Mouse (Mus musculus) CH12.LX (cell line): ENCODE data around the gene Fermt2. TPM values are rescaled to one million over a fixed set of nuclear protein-coding genes. Genes with fewer than 3 reads are reported as not detected.

ENCODE experiments used
- DNase-seq: peaks from one replicate; pipeline ENCODE4 v3.0.0-alpha.2; 2013; ENCODE audit errors: extremely low read depth
- H3K27ac ChIP-seq: 2 replicates; pipeline ENCODE4 v1.5.1; 2012; ENCODE audit warnings: low read depth, mild to moderate bottlenecking, control low read depth, moderate library complexity; ENCODE audit not compliant: insufficient read depth
- H3K27me3 ChIP-seq: replicated peaks from 2 replicates; pipeline ENCODE3; 2012; ENCODE audit warnings: inconsistent platforms
- H3K36me3 ChIP-seq, 2 experiments: replicated peaks in 1 of 2; 2 replicates each; pipeline versions ENCODE3 to v1.6.1; 2012; ENCODE audit warnings: inconsistent platforms in 1 of 2, low read length in 1 of 2, mild to moderate bottlenecking in 1 of 2, mixed read lengths in 1 of 2, moderate library complexity in 1 of 2; ENCODE audit not compliant: control insufficient read depth in 1 of 2, insufficient read depth in 1 of 2
- H3K4me1 ChIP-seq, 2 experiments: 2 replicates each; pipeline ENCODE4 v1.6.1; 2012; ENCODE audit warnings: inconsistent platforms in 1 of 2, moderate library complexity in 1 of 2; ENCODE audit not compliant: insufficient read depth in 2 of 2, control insufficient read depth in 1 of 2
- H3K4me2 ChIP-seq: 2 replicates; pipeline ENCODE4 v1.6.1; 2012; ENCODE audit warnings: low read depth, mild to moderate bottlenecking, control low read depth; ENCODE audit not compliant: poor library complexity, insufficient read depth, severe bottlenecking
- H3K4me3 ChIP-seq, 3 experiments: fragments of 150-350 bp in 1 of 3; sonication (generic) in 1 of 3; replicated peaks in 1 of 3; 2 replicates each; pipeline versions ENCODE3 to v1.5.1; 2011 to 2012; ENCODE audit warnings: low read depth in 2 of 3, low read length in 2 of 3, mild to moderate bottlenecking in 2 of 3, moderate library complexity in 2 of 3, control low read depth in 1 of 3, improper control_type of control experiment in 1 of 3, inconsistent platforms in 1 of 3, mixed read lengths in 1 of 3; ENCODE audit not compliant: poor library complexity in 1 of 3
- H3K79me2 ChIP-seq: replicated peaks from 2 replicates; pipeline ENCODE4 v1.6.1; 2012; ENCODE audit warnings: mild to moderate bottlenecking, moderate library complexity; ENCODE audit not compliant: control insufficient read depth, poor library complexity, insufficient read depth, severe bottlenecking; ENCODE audit errors: extremely low read depth
- H3K9ac ChIP-seq: 2 replicates; pipeline ENCODE4 v1.6.1; 2012; ENCODE audit warnings: low read depth, mild to moderate bottlenecking, control low read depth, moderate library complexity; ENCODE audit not compliant: insufficient read depth
- H3K9me3 ChIP-seq: replicated peaks from 2 replicates; pipeline ENCODE3; 2012; ENCODE audit warnings: low read length, inconsistent platforms, mixed read lengths
- BHLHE40 ChIP-seq: IDR thresholded peaks from 2 replicates; pipeline ENCODE4 v1.6.1; 2011; ENCODE audit warnings: mild to moderate bottlenecking, low read depth, low read length, improper control_type of control experiment
- CHD2 ChIP-seq: IDR thresholded peaks from 2 replicates; pipeline ENCODE4 v1.6.1; 2011; ENCODE audit warnings: low read length, improper control_type of control experiment
- E2F4 ChIP-seq: IDR thresholded peaks from 2 replicates; pipeline ENCODE4 v1.6.1; 2011; ENCODE audit warnings: low read depth, low read length, improper control_type of control experiment; ENCODE audit not compliant: insufficient replicate concordance
- ELF1 ChIP-seq: IDR thresholded peaks from 2 replicates; pipeline ENCODE4 v1.6.1; 2014; ENCODE audit warnings: low read depth, mild to moderate bottlenecking, inconsistent platforms, low read length, improper control_type of control experiment
- HCFC1 ChIP-seq: IDR thresholded peaks from 2 replicates; pipeline ENCODE4 v1.6.1; 2012; ENCODE audit warnings: low read depth, mild to moderate bottlenecking, inconsistent platforms, low read length, improper control_type of control experiment
- JUN ChIP-seq: IDR thresholded peaks from 2 replicates; pipeline ENCODE4 v1.6.1; 2011; ENCODE audit warnings: low read depth, mild to moderate bottlenecking, low read length, improper control_type of control experiment, moderate library complexity; ENCODE audit not compliant: insufficient read depth
- KAT2A ChIP-seq: IDR thresholded peaks from 2 replicates; pipeline ENCODE4 v1.6.1; 2012; ENCODE audit warnings: low read length, improper control_type of control experiment, inconsistent platforms; ENCODE audit not compliant: insufficient replicate concordance
- MAFK ChIP-seq: IDR thresholded peaks from 2 replicates; pipeline ENCODE4 v1.6.1; 2011; ENCODE audit warnings: low read length, improper control_type of control experiment; ENCODE audit not compliant: insufficient replicate concordance
- MAZ ChIP-seq: IDR thresholded peaks from 2 replicates; pipeline ENCODE4 v1.6.1; 2012; ENCODE audit warnings: low read depth, mild to moderate bottlenecking, inconsistent platforms, low read length, improper control_type of control experiment, moderate library complexity
- MEF2A ChIP-seq: IDR thresholded peaks from 2 replicates; pipeline ENCODE4 v1.6.1; 2014; ENCODE audit warnings: low read depth, mild to moderate bottlenecking, inconsistent platforms, low read length, improper control_type of control experiment, borderline replicate concordance
- MXI1 ChIP-seq: IDR thresholded peaks from 2 replicates; pipeline ENCODE4 v1.6.1; 2011; ENCODE audit warnings: mild to moderate bottlenecking, low read depth, low read length, improper control_type of control experiment
- PAX5 ChIP-seq: IDR thresholded peaks from 2 replicates; pipeline ENCODE4 v1.6.1; 2012; ENCODE audit warnings: low read length, inconsistent platforms, mixed read lengths
- POLR2AphosphoS2 ChIP-seq: IDR thresholded peaks from 2 replicates; pipeline ENCODE4 v1.6.1; 2011; ENCODE audit warnings: low read depth, low read length, improper control_type of control experiment
- RCOR1 ChIP-seq: conservative IDR thresholded peaks from 2 replicates; pipeline ENCODE4 v1.6.1; 2012; ENCODE audit warnings: low read depth, mild to moderate bottlenecking, inconsistent platforms, low read length, improper control_type of control experiment
- SIN3A ChIP-seq: IDR thresholded peaks from 2 replicates; pipeline ENCODE4 v1.6.1; 2012; ENCODE audit warnings: low read length, improper control_type of control experiment, inconsistent platforms
- TBP ChIP-seq: conservative IDR thresholded peaks from 2 replicates; pipeline ENCODE4 v1.6.1; 2011; ENCODE audit warnings: low read depth, low read length, improper control_type of control experiment
- TCF12 ChIP-seq: IDR thresholded peaks from 2 replicates; pipeline ENCODE4 v1.6.1; 2014; ENCODE audit warnings: low read depth, mild to moderate bottlenecking, inconsistent platforms, low read length, improper control_type of control experiment
- UBTF ChIP-seq: IDR thresholded peaks from 2 replicates; pipeline ENCODE4 v1.6.1; 2012; ENCODE audit warnings: low read depth, mild to moderate bottlenecking, inconsistent platforms, low read length, improper control_type of control experiment, moderate library complexity
- ZC3H11A ChIP-seq: IDR thresholded peaks from 2 replicates; pipeline ENCODE4 v1.6.1; 2012; ENCODE audit warnings: low read depth, mild to moderate bottlenecking, inconsistent platforms, low read length, improper control_type of control experiment
- ZKSCAN1 ChIP-seq: IDR thresholded peaks from 2 replicates; pipeline ENCODE4 v1.6.1; 2012; ENCODE audit warnings: low read depth, inconsistent platforms, low read length, improper control_type of control experiment, borderline replicate concordance
- ZNF384 ChIP-seq: IDR thresholded peaks from 2 replicates; pipeline ENCODE4 v1.6.1; 2012; ENCODE audit warnings: low read depth, low read length, improper control_type of control experiment, inconsistent platforms
- dilution Hi-C: fragments of 300-500 bp; cut with MboI; formaldehyde crosslinking; loops from 2 replicates; pipeline ENCODE4 v1.14.3; 2020; ENCODE audit warnings: low sequenced_read_pairs; ENCODE audit not compliant: extremely low pct_unique_long_range_greater_than_20kb, extremely low pct_ligation_motif_present
- in situ Hi-C: fragments of 300-500 bp; cut with MboI; formaldehyde crosslinking; loops from 3 replicates; pipeline ENCODE4 v1.14.3; 2019; ENCODE audit warnings: low sequenced_read_pairs, low pct_ligation_motif_present, low pct_unique_long_range_greater_than_20kb, mixed read lengths
- polyA plus RNA-seq: library from polyadenylated mRNA; unstranded; fragments of >175 nt; gene quantifications from 2 replicates; pipeline ENCODE4 v1.2.1, GENCODE M21; 2012; ENCODE audit warnings: low read depth; ENCODE audit not compliant: insufficient read length
- total RNA-seq, 2 experiments: library from RNA; depleted of rRNA; stranded (reverse); fragments of 300-350 nt in 1 of 2; fragments of >200 nt in 1 of 2; gene quantifications; 2 replicates each; pipeline ENCODE4 v1.2.3; 2012 to 2014

The Fermt2 gene
- total and polyA plus RNA-seq, 3 experiments: 0.41 TPM; not detected in 2

DNA sequence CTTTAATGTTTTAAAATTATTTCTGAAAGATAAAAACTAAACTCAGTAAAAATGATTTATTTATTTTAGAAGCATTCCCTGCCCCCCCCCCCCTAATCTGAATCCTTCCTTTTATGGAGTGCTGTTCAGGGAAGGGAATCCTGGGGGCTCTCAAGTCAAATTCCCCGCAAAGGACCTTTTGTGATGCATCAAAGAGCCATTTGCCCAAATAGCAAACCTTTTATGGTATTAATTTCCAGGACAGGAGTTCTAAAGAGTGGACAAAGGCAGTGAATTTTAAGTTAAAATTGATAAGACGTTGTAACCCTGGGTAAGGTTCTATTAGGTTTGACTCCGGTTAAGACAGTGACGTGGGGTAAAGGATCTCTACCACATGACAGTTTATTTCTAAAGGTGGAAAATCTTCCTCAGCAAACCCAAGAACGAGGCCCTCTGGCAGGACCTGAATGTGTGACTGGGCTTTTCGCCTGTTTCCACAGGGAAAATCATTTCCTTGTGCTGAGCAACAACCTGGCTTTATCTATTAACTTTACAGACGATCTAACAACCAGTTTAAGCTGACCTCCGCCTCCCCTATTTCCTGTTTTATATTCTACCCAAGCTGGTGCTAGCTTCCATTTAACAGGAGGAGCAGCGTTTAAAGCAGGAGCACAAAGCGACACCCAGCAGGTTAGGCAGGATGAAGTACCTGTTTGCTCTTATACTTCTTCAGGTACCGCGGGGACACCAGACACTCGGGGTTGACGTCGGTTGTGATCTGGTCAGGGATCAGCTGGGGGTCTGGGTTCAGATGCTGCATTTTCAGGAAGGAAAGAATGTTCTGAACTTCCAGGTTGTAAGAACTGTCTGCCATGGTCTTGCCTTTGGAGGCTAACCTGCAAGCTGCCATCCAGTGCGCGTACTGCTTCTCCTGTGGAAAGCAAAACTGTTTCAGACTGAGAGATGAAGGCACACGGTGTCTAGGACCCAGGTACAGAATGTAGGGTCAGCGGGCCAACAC is 65.6 kb downstream of the Fermt2 start:
- H3K9ac ChIP-seq: no peak overlapping the region
- H3K4me1 ChIP-seq: no peaks in the 10 kb centered on the region
- H3K9me3 ChIP-seq: peaks cover 1% of the 10 kb centered on the region
- H3K4me3 ChIP-seq: no peak overlapping the region
- H3K79me2 ChIP-seq: no peaks in the 10 kb centered on the region
- no peak overlapping the region for H3K4me2 ChIP-seq
- dilution Hi-C loops (no loop called here), in situ Hi-C loops (no loop called here)
- no peaks in the 10 kb centered on the region for H3K36me3 ChIP-seq
- H3K27ac ChIP-seq: no peak overlapping the region
- TF ChIP-seq ELF1 (no peak), E2F4 (no peak), POLR2AphosphoS2 (no peak), JUN (no peak), RCOR1 (no peak), MEF2A (no peak), BHLHE40 (no peak), SIN3A (no peak), ZNF384 (no peak), MXI1 (no peak)
- no peak for DNase-seq
- no peaks in the 10 kb centered on the region for H3K27me3 ChIP-seq

DNA sequence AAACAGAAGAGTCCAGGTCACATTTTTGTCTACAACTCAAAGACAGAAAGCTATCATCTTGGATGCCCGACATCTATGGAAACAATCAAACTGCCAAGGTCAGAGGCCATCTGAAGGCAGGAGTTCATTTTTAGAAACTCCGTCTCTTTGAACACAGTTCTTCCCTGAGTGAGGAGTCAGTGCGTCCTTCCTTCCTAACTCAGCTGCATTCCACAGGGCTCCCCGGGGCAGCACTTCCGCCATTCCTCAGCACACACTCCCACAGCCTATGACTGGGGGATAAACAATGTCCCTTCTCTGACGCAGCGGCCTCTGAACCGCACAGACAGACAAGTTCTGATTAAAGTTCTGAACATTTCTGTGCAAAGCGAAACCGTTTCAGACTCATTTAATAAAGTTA is 66.3 kb downstream of the Fermt2 start:
- Histone ChIP-seq H3K27me3 (no peaks in the 10 kb centered on the region), H3K27ac (no peak overlapping the region)
- dilution Hi-C loops: no loop called here

More for the DNA sequence above, 66.3 kb downstream of the Fermt2 start:
- TF ChIP-seq PAX5: no peak
- no peak for TF ChIP-seq BHLHE40
- TF ChIP-seq MAZ: no peak
- TF ChIP-seq JUN: no peak
- no peak for TF ChIP-seq KAT2A
- TF ChIP-seq CHD2: no peak
- no peak for TF ChIP-seq HCFC1
- TF ChIP-seq TCF12: no peak
- TF ChIP-seq ZC3H11A: no peak
- no peak for TF ChIP-seq TBP
- TF ChIP-seq ZNF384: no peak
- no peak for TF ChIP-seq UBTF
- TF ChIP-seq ZKSCAN1: no peak
- no peak for TF ChIP-seq MAFK
- TF ChIP-seq SIN3A: no peak
- TF ChIP-seq, all 38 proteins: peak for 0
- no peaks in the 10 kb centered on the region for H3K36me3 ChIP-seq
- H3K4me1 ChIP-seq: no peaks in the 10 kb centered on the region
- H3K9me3 ChIP-seq: no peaks in the 10 kb centered on the region
- H3K9ac ChIP-seq: no peak overlapping the region
- H3K4me3 ChIP-seq: no peak overlapping the region
- H3K79me2 ChIP-seq: no peaks in the 10 kb centered on the region
- in situ Hi-C loops: no loop called here
- H3K4me2 ChIP-seq: no peak overlapping the region
- DNase-seq: no peak
